Mouse (Mus musculus) midbrain, embryonic 14.5 days (tissue): ENCODE data around the gene Amh. TPM values are rescaled to one million over a fixed set of nuclear protein-coding genes. Genes with fewer than 3 reads are reported as not detected.

Experiments
- ATAC-seq: fragments of 200-750 bp; cut with Nextera tagmentation; 2 replicates; pipeline ENCODE4 v1.8.0; 2017; ENCODE audit warnings: moderate number of reproducible peaks, moderate library complexity; ENCODE audit not compliant: low FRiP score, low TSS enrichment
- DNase-seq: peaks from one replicate; pipeline ENCODE4 v3.0.0-alpha.2; 2015
- H3K27ac ChIP-seq: fragments of 300-500 bp; sonication (generic); replicated peaks from 2 replicates; pipeline ENCODE4 v1.5.1; 2014; ENCODE audit warnings: mild to moderate bottlenecking, low read depth, low read length, moderate library complexity
- H3K27me3 ChIP-seq: fragments of 300-500 bp; sonication (generic); 2 replicates; pipeline ENCODE4 v1.6.1; 2014; ENCODE audit warnings: low read length, control low read depth, mixed read lengths; ENCODE audit not compliant: control insufficient read depth, insufficient read depth
- H3K36me3 ChIP-seq: fragments of 300-500 bp; sonication (generic); 2 replicates; pipeline ENCODE4 v1.6.1; 2014; ENCODE audit warnings: low read length, control low read depth; ENCODE audit not compliant: control insufficient read depth, insufficient read depth
- H3K4me1 ChIP-seq: fragments of 300-500 bp; sonication (generic); 2 replicates; pipeline ENCODE4 v1.6.1; 2014; ENCODE audit warnings: mild to moderate bottlenecking, antibody characterized with exemption, low read length, control low read depth; ENCODE audit not compliant: control insufficient read depth, insufficient read depth
- H3K4me2 ChIP-seq: fragments of 300-500 bp; sonication (generic); 2 replicates; pipeline ENCODE4 v1.6.1; 2014; ENCODE audit warnings: mild to moderate bottlenecking, low read length, moderate library complexity
- H3K4me3 ChIP-seq: fragments of 300-500 bp; sonication (generic); replicated peaks from 2 replicates; pipeline ENCODE4 v1.5.1; 2014; ENCODE audit warnings: low read depth, low read length
- H3K9ac ChIP-seq: fragments of 300-500 bp; sonication (generic); replicated peaks from 2 replicates; pipeline ENCODE4 v1.6.1; 2014; ENCODE audit warnings: mild to moderate bottlenecking, low read length, moderate library complexity
- H3K9me3 ChIP-seq: fragments of 300-500 bp; sonication (generic); 2 replicates; pipeline ENCODE4 v1.6.1; 2016; ENCODE audit warnings: low read length, control low read depth, mixed read lengths; ENCODE audit not compliant: control insufficient read depth
- WGBS: fragments of 180-500 bp; shearing (Covaris S2); extraction: QIAGEN DNeasy Blood & Tissue Kit; methylation state at CpG from one replicate; pipeline ENCODE4 v1.1.7; 2014; 5-methylcytosine and 5-hydroxymethylcytosine counted together
- polyA plus RNA-seq: library from polyadenylated mRNA; unstranded; fragments of >200 nt; fragmentation: Nextera tagmentation; extraction: Ambion mirVana; gene quantifications from 2 replicates; pipeline ENCODE4 v1.2.1, GENCODE M21; 2014

The Amh gene
- polyA plus RNA-seq, 1 experiment from 2014 or later: not detected

- Histone ChIP-seq H3K9me3 (no peaks in the 10 kb centered on the region), H3K4me2 (peak overlapping the region; percentile 82), H3K27me3 (no peaks in the 10 kb centered on the region), H3K4me3 (peak overlapping the region; percentile 88), H3K27ac (peak overlapping the region; percentile 91), H3K36me3 (peaks cover 66% of the 10 kb centered on the region), H3K4me1 (peaks cover 22% of the 10 kb centered on the region), H3K9ac (peak overlapping the region; percentile 91)
- 3% methylated on average over 18 of the region's 18 CpGs for WGBS
- ATAC-seq: no peak
- DNase-seq: peak; percentile 13
Observed at GRCm38 (mm10) chr10:80799070-80799566, 5.9 kb upstream of the Amh start.

GRCm38 (mm10) chr10:80802204-80802912 is 2.7 kb upstream of the Amh start:
- no peak for ATAC-seq
- H3K36me3 ChIP-seq: peaks cover 54% of the 10 kb centered on the region

GRCm38 (mm10) chr10:80802996-80803395 is 2.0 kb upstream of the Amh start:
- Histone ChIP-seq H3K27me3 (no peaks in the 10 kb centered on the region), H3K9ac (no peak overlapping the region), H3K4me3 (no peak overlapping the region), H3K27ac (no peak overlapping the region), H3K36me3 (peaks cover 54% of the 10 kb centered on the region), H3K9me3 (no peaks in the 10 kb centered on the region), H3K4me2 (no peak overlapping the region), H3K4me1 (peaks cover 26% of the 10 kb centered on the region)
- 82% methylated on average over 3 of the region's 3 CpGs for WGBS
- DNase-seq (no peak), ATAC-seq (no peak)

More at GRCm38 (mm10) chr10:80802204-80802912, 2.7 kb upstream of the Amh start:
- 94% methylated on average over 10 of the region's 10 CpGs for WGBS
- H3K27ac ChIP-seq: no peak overlapping the region
- peaks cover 22% of the 10 kb centered on the region for H3K4me1 ChIP-seq
- no peak overlapping the region for H3K9ac ChIP-seq
- no peak overlapping the region for H3K4me2 ChIP-seq
- no peak for DNase-seq
- no peaks in the 10 kb centered on the region for H3K9me3 ChIP-seq
- no peaks in the 10 kb centered on the region for H3K27me3 ChIP-seq
- H3K4me3 ChIP-seq: no peak overlapping the region

- H3K4me3 ChIP-seq: no peak overlapping the region
- 100% methylated on average over 2 of the region's 2 CpGs for WGBS
- no peak overlapping the region for H3K4me2 ChIP-seq
- H3K27ac ChIP-seq: no peak overlapping the region
- H3K9ac ChIP-seq: no peak overlapping the region
- peaks cover 4% of the 10 kb centered on the region; the same call in 1 of the 2 replicates for H3K27me3 ChIP-seq
- ATAC-seq (no peak), DNase-seq (no peak)
- no peaks in the 10 kb centered on the region for H3K9me3 ChIP-seq
- H3K4me1 ChIP-seq: peaks cover 37% of the 10 kb centered on the region
- peaks cover 54% of the 10 kb centered on the region for H3K36me3 ChIP-seq
Observed at GRCm38 (mm10) chr10:80804340-80804739, 703 bp upstream of the Amh start.

- Histone ChIP-seq H3K9me3 (no peaks in the 10 kb centered on the region), H3K4me1 (peaks cover 27% of the 10 kb centered on the region), H3K36me3 (peaks cover 48% of the 10 kb centered on the region), H3K27ac (no peak overlapping the region), H3K4me2 (no peak overlapping the region), H3K4me3 (no peak overlapping the region), H3K27me3 (peaks cover 13% of the 10 kb centered on the region), H3K9ac (no peak overlapping the region)
- DNase-seq: no peak
- WGBS: 83% methylated on average over 5 of the region's 5 CpGs
- ATAC-seq: no peak
Observed at GRCm38 (mm10) chr10:80805322-80805721, 279 bp downstream of the Amh start.

- Histone ChIP-seq H3K27me3 (peaks cover 17% of the 10 kb centered on the region), H3K9ac (peak overlapping the region; percentile 72)
Observed at GRCm38 (mm10) chr10:80805925-80806324, 882 bp downstream of the Amh start.

GRCm38 (mm10) chr10:80806341-80807056 is 1.5 kb downstream of the Amh start:
- DNase-seq: no peak
- 36% methylated on average over 33 of the region's 34 CpGs for WGBS

More at GRCm38 (mm10) chr10:80805925-80806324, 882 bp downstream of the Amh start:
- Histone ChIP-seq H3K9me3 (no peaks in the 10 kb centered on the region), H3K36me3 (peaks cover 47% of the 10 kb centered on the region), H3K27ac (no peak overlapping the region), H3K4me3 (peak overlapping the region; percentile 48; the same call in 1 of the 2 replicates), H3K4me2 (0 out of 2 replicates have a peak overlapping the region, but pooled peaks have one; percentile 8), H3K4me1 (peaks cover 27% of the 10 kb centered on the region)
- no peak for ATAC-seq
- WGBS: 7% methylated on average over 3 of the region's 3 CpGs
- DNase-seq: peak; percentile 74

GRCm38 (mm10) chr10:80807057-80807627 is 2.1 kb downstream of the Amh start:
- peak overlapping the region; percentile 72 for H3K9ac ChIP-seq
- DNase-seq (peak; percentile 92), ATAC-seq (peak; percentile 84)
- H3K4me1 ChIP-seq: peaks cover 27% of the 10 kb centered on the region
- peaks cover 35% of the 10 kb centered on the region for H3K36me3 ChIP-seq
- peaks cover 17% of the 10 kb centered on the region for H3K27me3 ChIP-seq
- H3K4me2 ChIP-seq: peak overlapping the region; percentile 95
- H3K9me3 ChIP-seq: no peaks in the 10 kb centered on the region
- 1% methylated on average over 58 of the region's 58 CpGs for WGBS
- peak overlapping the region; percentile 89 for H3K27ac ChIP-seq
- H3K4me3 ChIP-seq: peak overlapping the region; percentile 48

More at GRCm38 (mm10) chr10:80806341-80807056, 1.5 kb downstream of the Amh start:
- Histone ChIP-seq H3K4me1 (peaks cover 27% of the 10 kb centered on the region), H3K27ac (peak overlapping the region; percentile 89), H3K27me3 (peaks cover 17% of the 10 kb centered on the region), H3K9ac (peak overlapping the region; percentile 72), H3K4me2 (peak overlapping the region; percentile 95), H3K4me3 (peak overlapping the region; percentile 48), H3K36me3 (peaks cover 41% of the 10 kb centered on the region), H3K9me3 (no peaks in the 10 kb centered on the region)
- peak; percentile 16; the same call in 1 of the 2 replicates for ATAC-seq
